Mouse (Mus musculus) MEL (cell line): ENCODE results near the gene Acot3.

ENCODE experiments used
- CTCF ChIP-seq, 3 experiments: IDR thresholded peaks in 2 of 3; conservative IDR thresholded peaks in 1 of 3; 2 replicates each; pipeline ENCODE4 v1.5.1; 2011 to 2012; ENCODE audit warnings: low read length in 3 of 3, low read depth in 2 of 3, mild to moderate bottlenecking in 2 of 3, improper control_type of control experiment in 1 of 3, inconsistent platforms in 1 of 3, mixed read lengths in 1 of 3, moderate library complexity in 1 of 3; ENCODE audit not compliant: control insufficient read depth in 1 of 3, insufficient read depth in 1 of 3, poor library complexity in 1 of 3, severe bottlenecking in 1 of 3
- MYB ChIP-seq: IDR thresholded peaks from 2 replicates; pipeline ENCODE4 v1.6.1; 2011; ENCODE audit warnings: mild to moderate bottlenecking, low read depth, low read length, improper control_type of control experiment
- POLR2A ChIP-seq, 2 experiments: IDR thresholded peaks; 2 replicates each; pipeline ENCODE4 v1.6.1; 2011 to 2012; ENCODE audit warnings: low read length in 2 of 2, mild to moderate bottlenecking in 2 of 2, control low read depth in 1 of 2, improper control_type of control experiment in 1 of 2, low read depth in 1 of 2, moderate library complexity in 1 of 2; ENCODE audit not compliant: control insufficient read depth in 1 of 2, insufficient read depth in 1 of 2, poor library complexity in 1 of 2
- POLR2AphosphoS2 ChIP-seq: IDR thresholded peaks from 2 replicates; pipeline ENCODE4 v1.6.1; 2011; ENCODE audit warnings: low read length, improper control_type of control experiment
- SIN3A ChIP-seq: IDR thresholded peaks from 2 replicates; pipeline ENCODE4 v1.6.1; 2012; ENCODE audit warnings: low read length, improper control_type of control experiment, inconsistent platforms
- TAL1 ChIP-seq: IDR thresholded peaks from 2 replicates; pipeline ENCODE4 v1.6.1; 2012; ENCODE audit warnings: mild to moderate bottlenecking, inconsistent platforms, low read length, moderate library complexity, mixed read lengths

DNA sequence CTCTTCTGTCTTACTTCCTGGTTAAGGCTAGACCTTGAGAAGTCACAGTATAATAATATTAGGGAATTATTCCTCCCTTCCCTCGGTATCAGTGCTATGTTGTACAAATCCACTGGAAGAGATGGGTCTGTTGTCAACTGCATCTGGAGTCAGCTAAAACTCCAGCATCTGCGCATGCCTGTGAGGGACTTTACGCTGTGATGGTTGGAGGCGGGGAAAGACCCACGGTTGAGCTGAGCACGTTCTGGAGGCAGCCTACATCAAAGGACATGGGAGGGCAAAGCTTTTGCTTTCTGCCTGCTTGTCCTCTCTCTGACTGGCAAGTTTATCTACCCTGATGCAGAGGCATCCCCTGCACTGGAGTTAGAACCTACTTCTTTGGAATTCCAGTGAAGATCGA is 26.1 kb upstream of the Acot3 start:
- no peak for TF ChIP-seq CTCF (IDR thresholded peaks at IDR 0.05 in 2 of 3, conservative IDR thresholded peaks at IDR 0.05 in 1 of 3; ENCODE audit: control insufficient read depth in 1 of 3, insufficient read depth in 1 of 3, low read depth in 2 of 3, low read length in 3 of 3, poor library complexity in 1 of 3, severe bottlenecking in 1 of 3)
- TF ChIP-seq POLR2A (IDR thresholded peaks at IDR 0.05; ENCODE audit: control insufficient read depth in 1 of 2, insufficient read depth in 1 of 2, low read depth in 1 of 2, low read length in 2 of 2, poor library complexity in 1 of 2): no peak
- no peak for TF ChIP-seq POLR2AphosphoS2
- TF ChIP-seq TAL1: no peak
- TF ChIP-seq SIN3A: no peak
- no peak for TF ChIP-seq MYB
